Mouse (Mus musculus) heart, adult 11 months (tissue): ENCODE measurements around the gene Ccdc32.

Experiments used
- DNase-seq: peaks from one replicate; pipeline ENCODE4 v3.0.0; 2022

The Ccdc32 gene

GRCm38 (mm10) chr2:119014989-119015388, 14.2 kb downstream of the Ccdc32 start:
- DNase-seq = no peak

GRCm38 (mm10) chr2:119009376-119009775, 19.8 kb downstream of the Ccdc32 start:
- DNase-seq = no peak

- no peak for DNase-seq
These were observed 22.3 kb downstream of the Ccdc32 start for GRCm38 (mm10) chr2:119006886-119007285.

GRCm38 (mm10) chr2:118999025-118999639, 30.1 kb downstream of the Ccdc32 start:
- DNase-seq = no peak

GRCm38 (mm10) chr2:118998115-118998866, 30.9 kb downstream of the Ccdc32 start:
- DNase-seq = no peak

- DNase-seq = no peak
These were observed 32.4 kb downstream of the Ccdc32 start for GRCm38 (mm10) chr2:118996798-118997105.

GRCm38 (mm10) chr2:118995919-118996797, 33.0 kb downstream of the Ccdc32 start:
- DNase-seq = no peak

- no peak for DNase-seq
These were observed 33.7 kb downstream of the Ccdc32 start for GRCm38 (mm10) chr2:118995490-118995889.

- no peak for DNase-seq
These were observed 45.4 kb downstream of the Ccdc32 start for GRCm38 (mm10) chr2:118983812-118984211.

- DNase-seq = peak; percentile 92
These were observed 48.4 kb downstream of the Ccdc32 start for GRCm38 (mm10) chr2:118980841-118981240.

GRCm38 (mm10) chr2:118978064-118978463, 51.1 kb downstream of the Ccdc32 start:
- DNase-seq = no peak

GRCm38 (mm10) chr2:118976941-118977340, 52.3 kb downstream of the Ccdc32 start:
- no peak for DNase-seq

GRCm38 (mm10) chr2:118976282-118976929, 52.8 kb downstream of the Ccdc32 start:
- peak; percentile 99 for DNase-seq

- DNase-seq = no peak
These were observed 53.3 kb downstream of the Ccdc32 start for GRCm38 (mm10) chr2:118975855-118976254.

- peak; percentile 98 for DNase-seq
These were observed 56.4 kb downstream of the Ccdc32 start for GRCm38 (mm10) chr2:118972687-118973376.

- no peak for DNase-seq
These were observed 57.1 kb downstream of the Ccdc32 start for GRCm38 (mm10) chr2:118972048-118972447.

GRCm38 (mm10) chr2:118969585-118970147, 59.5 kb downstream of the Ccdc32 start:
- no peak for DNase-seq
